Mouse (Mus musculus) kidney, adult 10 weeks (tissue): ENCODE measurements around the gene Ing3. TPM values are rescaled to one million over a fixed set of nuclear protein-coding genes. Genes with fewer than 3 reads are reported as not detected.

Experiments used
- polyA plus RNA-seq: library from polyadenylated mRNA; stranded (reverse); fragments of 350-450 nt; fragmentation: Illumina TruSeq; extraction: RNeasy Lipid Tissue Mini Kit (QIAGEN cat#74804); gene quantifications from one replicate; pipeline ENCODE4 v1.2.3, GENCODE M21; 2014; ENCODE audit warnings: low read depth, low replicate concordance

The Ing3 gene
- 54.7 TPM for polyA plus RNA-seq

DNA sequence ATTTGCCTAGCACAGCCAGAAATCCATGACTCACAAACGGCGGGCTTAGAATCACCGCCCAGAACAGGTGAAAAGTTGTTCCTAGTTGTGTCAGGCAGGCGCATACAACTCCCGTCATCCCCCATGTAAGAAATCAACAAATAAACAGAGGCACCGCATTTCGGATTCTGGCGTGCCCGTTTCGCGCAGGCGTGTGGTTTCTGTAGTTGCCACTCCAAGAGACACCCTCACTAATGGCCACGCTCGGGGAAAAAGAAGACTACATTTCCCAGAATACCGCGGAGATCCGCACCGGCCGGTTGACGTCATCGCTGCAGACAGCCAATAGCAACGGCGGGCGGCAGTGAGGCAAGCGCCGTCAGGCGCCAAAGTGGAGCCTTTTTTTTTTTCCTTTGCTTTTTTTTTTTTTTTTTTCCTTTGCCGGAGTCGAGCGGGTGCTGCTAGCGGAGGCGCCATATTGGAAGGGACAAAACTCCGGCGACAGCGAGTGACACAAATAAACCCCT is at the start of gene Ing3:
TSS of gene Ing3 (plus strand) at position 346 of the 506 bp plus-strand sequence.

DNA sequence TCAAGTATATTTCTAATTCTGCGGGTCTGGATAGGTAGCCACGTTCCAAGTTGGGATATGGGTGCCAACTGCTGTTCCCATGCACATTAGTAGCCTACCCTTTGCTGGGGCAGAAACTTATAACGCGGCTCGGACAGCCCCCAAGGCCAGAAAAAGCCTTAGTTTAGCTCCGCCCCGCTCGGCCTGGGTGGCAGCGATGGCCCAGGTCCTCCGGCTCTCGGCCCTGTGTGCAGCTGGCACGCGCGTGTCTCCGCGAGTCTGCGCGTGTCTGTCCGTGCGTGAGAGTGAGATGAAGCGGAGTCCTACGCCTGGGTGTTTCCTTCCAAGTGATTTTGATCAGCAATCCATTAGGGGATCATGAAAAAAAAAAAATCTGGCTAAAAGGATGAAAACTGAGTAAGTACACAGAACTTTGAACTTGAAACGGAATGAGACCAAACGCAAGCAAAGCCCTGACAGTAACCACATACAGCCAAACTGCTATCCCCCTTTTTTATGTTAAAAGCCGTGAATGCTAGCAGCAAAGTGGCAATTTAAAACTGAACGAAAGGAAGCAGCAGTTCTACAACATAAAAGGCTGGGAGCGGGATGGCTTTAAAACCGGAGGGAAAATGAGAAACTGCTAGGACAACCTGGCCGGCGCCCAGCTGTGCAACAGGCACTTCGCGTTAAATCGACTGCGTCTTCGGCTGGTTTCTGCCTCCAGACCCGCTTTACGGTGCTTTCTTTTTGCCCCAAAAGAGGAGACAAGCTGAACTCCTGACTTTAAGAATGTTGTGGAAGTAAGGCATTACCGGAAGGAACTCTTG is 36.6 kb downstream of the Ing3 start, which contains the start of gene Cped1:
TSS of gene Cped1 (plus strand) at position 185 of the 809 bp plus-strand sequence.

Other genes with a start within 250 kb of the Ing3 start
- 144 TPM for gene Tspan12, start 97.1 kb upstream of the Ing3 start, polyA plus RNA-seq
- 22.1 TPM for gene Cped1, start 36.3 kb downstream of the Ing3 start, polyA plus RNA-seq